Mouse (Mus musculus): ENCODE measurements around the gene Nupr1l. TPM values are rescaled to one million over a fixed set of nuclear protein-coding genes. Genes with fewer than 3 reads are reported as not detected.

Gene Nupr1l
- polyA plus RNA-seq (2012; rRNA removed): 6.4 and 10.4 TPM in 2 replicates

GRCm38 (mm10) chr5:129908242-129908965 lies at the start of gene Nupr1l:
Gene Nupr1l (plus strand): TSS chr5:129908540.
- Histone ChIP-seq H3K4me1 (ENCODE audit: control insufficient read depth, insufficient read depth, low read length) (no peaks in the 10 kb centered on the region; the same call in 1 of the 2 replicates), H3K4me3 (replicated peaks; ENCODE audit: extremely low read depth, low read depth, low read length) (peak within 1 kb of the TSS; percentile 70)
- peak; percentile 89 for DNase-seq
- TF ChIP-seq CTCF (IDR thresholded peaks at IDR 0.05; ENCODE audit: insufficient read depth, low read length) (no peak), POLR2A (IDR thresholded peaks at IDR 0.05; ENCODE audit: borderline replicate concordance, extremely low read depth, low read depth, low read length) (peak; percentile 68; the same call in 1 of the 2 replicates)
- under 1% methylated on average over 63 of the region's 63 CpGs for WGBS

- WGBS: 96% methylated on average over 6 of the region's 6 CpGs
- no peak for DNase-seq
- Histone ChIP-seq H3K4me3 (replicated peaks; ENCODE audit: extremely low read depth, low read depth, low read length) (no peak overlapping the region), H3K4me1 (ENCODE audit: control insufficient read depth, insufficient read depth, low read length) (peaks cover 3% of the 10 kb centered on the region; the same call in 1 of the 2 replicates)
- TF ChIP-seq CTCF (IDR thresholded peaks at IDR 0.05; ENCODE audit: insufficient read depth, low read length): no peak
- TF ChIP-seq POLR2A (IDR thresholded peaks at IDR 0.05; ENCODE audit: borderline replicate concordance, extremely low read depth, low read depth, low read length): no peak
These were observed 46.0 kb upstream of the Nupr1l start for GRCm38 (mm10) chr5:129862325-129862724.

DNA sequence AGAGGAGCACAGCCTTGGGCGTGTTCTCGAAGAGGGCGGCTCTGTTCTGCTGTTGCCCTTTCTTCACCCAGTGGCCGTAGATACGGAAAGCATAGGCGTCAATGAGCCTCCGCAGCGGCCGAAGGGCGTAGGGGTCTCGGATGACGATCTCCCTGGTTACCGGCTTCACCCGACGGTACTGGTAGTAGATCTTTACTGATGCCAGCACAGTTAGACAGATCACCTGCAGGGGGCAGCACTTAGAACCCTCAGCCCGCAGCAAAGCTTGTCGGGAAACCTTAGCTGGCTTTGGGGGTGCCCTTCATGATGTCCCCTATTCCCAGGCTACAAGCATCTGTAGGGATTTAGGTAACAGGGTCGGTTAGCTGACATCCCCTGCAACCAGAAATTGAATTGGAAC lies 43.9 kb upstream of the Nupr1l start:
- TF ChIP-seq CTCF (IDR thresholded peaks at IDR 0.05; ENCODE audit: insufficient read depth, low read length) (peak; percentile 32), POLR2A (IDR thresholded peaks at IDR 0.05; ENCODE audit: borderline replicate concordance, extremely low read depth, low read depth, low read length) (no peak)
- Histone ChIP-seq H3K4me3 (replicated peaks; ENCODE audit: extremely low read depth, low read depth, low read length) (no peak overlapping the region), H3K4me1 (ENCODE audit: control insufficient read depth, insufficient read depth, low read length) (peaks cover 3% of the 10 kb centered on the region; the same call in 1 of the 2 replicates)
- peak; percentile 36 for DNase-seq
- WGBS: 9% methylated on average over 18 of the region's 18 CpGs

GRCm38 (mm10) chr5:129865841-129866240 lies 42.5 kb upstream of the Nupr1l start:
- peaks cover 3% of the 10 kb centered on the region; the same call in 1 of the 2 replicates for H3K4me1 ChIP-seq (ENCODE audit: control insufficient read depth, insufficient read depth, low read length)
- no peak for DNase-seq
- no peak overlapping the region for H3K4me3 ChIP-seq (replicated peaks; ENCODE audit: extremely low read depth, low read depth, low read length)
- no peak for TF ChIP-seq CTCF (IDR thresholded peaks at IDR 0.05; ENCODE audit: insufficient read depth, low read length)
- no peak for TF ChIP-seq POLR2A (IDR thresholded peaks at IDR 0.05; ENCODE audit: borderline replicate concordance, extremely low read depth, low read depth, low read length)
- 80% methylated on average over 12 of the region's 12 CpGs for WGBS

GRCm38 (mm10) chr5:129869238-129869995 lies 38.9 kb upstream of the Nupr1l start:
- 82% methylated on average over 19 of the region's 19 CpGs for WGBS
- Histone ChIP-seq H3K4me1 (ENCODE audit: control insufficient read depth, insufficient read depth, low read length) (peaks cover under 1% of the 10 kb centered on the region; the same call in 1 of the 2 replicates), H3K4me3 (replicated peaks; ENCODE audit: extremely low read depth, low read depth, low read length) (no peak overlapping the region)
- TF ChIP-seq POLR2A (IDR thresholded peaks at IDR 0.05; ENCODE audit: borderline replicate concordance, extremely low read depth, low read depth, low read length): no peak
- no peak for TF ChIP-seq CTCF (IDR thresholded peaks at IDR 0.05; ENCODE audit: insufficient read depth, low read length)
- no peak for DNase-seq

DNA sequence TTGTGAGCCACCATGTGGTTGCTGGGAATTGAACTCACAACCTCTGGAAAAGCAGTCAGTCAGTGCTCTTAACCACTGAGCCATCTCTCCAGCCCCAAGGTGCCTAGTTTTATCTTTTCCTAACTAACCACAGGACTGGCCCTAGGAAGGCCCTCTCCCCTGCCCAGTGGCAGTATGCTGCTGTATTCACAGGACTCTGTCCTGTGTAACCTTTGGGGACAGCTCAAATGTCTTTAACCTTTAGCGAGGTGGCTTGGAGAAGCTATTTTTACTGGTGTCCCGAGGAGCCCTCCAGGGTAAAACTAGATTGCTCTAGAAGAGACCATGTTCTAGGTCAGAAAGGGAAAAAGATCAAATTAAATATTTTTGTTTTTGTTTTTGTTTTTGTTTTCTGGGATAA lies 37.1 kb upstream of the Nupr1l start:
- no peak for DNase-seq
- TF ChIP-seq CTCF (IDR thresholded peaks at IDR 0.05; ENCODE audit: insufficient read depth, low read length) (no peak), POLR2A (IDR thresholded peaks at IDR 0.05; ENCODE audit: borderline replicate concordance, extremely low read depth, low read depth, low read length) (no peak)
- 85% methylated on average over 2 of the region's 2 CpGs for WGBS
- Histone ChIP-seq H3K4me3 (replicated peaks; ENCODE audit: extremely low read depth, low read depth, low read length) (no peak overlapping the region), H3K4me1 (ENCODE audit: control insufficient read depth, insufficient read depth, low read length) (no peaks in the 10 kb centered on the region)

DNA sequence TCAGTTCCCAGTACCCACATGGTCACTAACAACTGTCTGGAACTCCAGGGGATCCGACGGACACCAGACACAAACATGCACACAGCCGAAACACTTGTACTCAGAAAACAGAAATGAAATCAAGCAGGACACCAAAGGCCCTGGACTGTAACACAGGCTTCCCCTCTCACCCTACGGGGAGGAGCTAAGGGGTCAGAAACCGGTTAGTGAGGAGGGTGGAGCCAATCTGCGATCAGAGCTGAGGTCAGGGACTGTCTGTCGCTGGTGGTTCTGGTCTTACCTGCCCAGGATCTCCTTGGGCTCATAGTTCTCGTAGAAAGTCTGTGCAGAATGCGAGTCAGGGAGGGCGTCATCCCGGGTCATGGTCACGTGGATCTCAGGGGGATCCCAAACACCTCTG lies 34.4 kb upstream of the Nupr1l start:
- H3K4me1 ChIP-seq (ENCODE audit: control insufficient read depth, insufficient read depth, low read length): no peaks in the 10 kb centered on the region
- DNase-seq: no peak
- WGBS: 74% methylated on average over 12 of the region's 12 CpGs
- no peak overlapping the region for H3K4me3 ChIP-seq (replicated peaks; ENCODE audit: extremely low read depth, low read depth, low read length)
- TF ChIP-seq CTCF (IDR thresholded peaks at IDR 0.05; ENCODE audit: insufficient read depth, low read length) (no peak), POLR2A (IDR thresholded peaks at IDR 0.05; ENCODE audit: borderline replicate concordance, extremely low read depth, low read depth, low read length) (no peak)

GRCm38 (mm10) chr5:129875098-129875497 lies 33.2 kb upstream of the Nupr1l start:
- TF ChIP-seq CTCF (IDR thresholded peaks at IDR 0.05; ENCODE audit: insufficient read depth, low read length) (no peak), POLR2A (IDR thresholded peaks at IDR 0.05; ENCODE audit: borderline replicate concordance, extremely low read depth, low read depth, low read length) (no peak)
- no peaks in the 10 kb centered on the region for H3K4me1 ChIP-seq (ENCODE audit: control insufficient read depth, insufficient read depth, low read length)
- DNase-seq: no peak
- WGBS: 73% methylated on average over 11 of the region's 11 CpGs
- H3K4me3 ChIP-seq (replicated peaks; ENCODE audit: extremely low read depth, low read depth, low read length): no peak overlapping the region

DNA sequence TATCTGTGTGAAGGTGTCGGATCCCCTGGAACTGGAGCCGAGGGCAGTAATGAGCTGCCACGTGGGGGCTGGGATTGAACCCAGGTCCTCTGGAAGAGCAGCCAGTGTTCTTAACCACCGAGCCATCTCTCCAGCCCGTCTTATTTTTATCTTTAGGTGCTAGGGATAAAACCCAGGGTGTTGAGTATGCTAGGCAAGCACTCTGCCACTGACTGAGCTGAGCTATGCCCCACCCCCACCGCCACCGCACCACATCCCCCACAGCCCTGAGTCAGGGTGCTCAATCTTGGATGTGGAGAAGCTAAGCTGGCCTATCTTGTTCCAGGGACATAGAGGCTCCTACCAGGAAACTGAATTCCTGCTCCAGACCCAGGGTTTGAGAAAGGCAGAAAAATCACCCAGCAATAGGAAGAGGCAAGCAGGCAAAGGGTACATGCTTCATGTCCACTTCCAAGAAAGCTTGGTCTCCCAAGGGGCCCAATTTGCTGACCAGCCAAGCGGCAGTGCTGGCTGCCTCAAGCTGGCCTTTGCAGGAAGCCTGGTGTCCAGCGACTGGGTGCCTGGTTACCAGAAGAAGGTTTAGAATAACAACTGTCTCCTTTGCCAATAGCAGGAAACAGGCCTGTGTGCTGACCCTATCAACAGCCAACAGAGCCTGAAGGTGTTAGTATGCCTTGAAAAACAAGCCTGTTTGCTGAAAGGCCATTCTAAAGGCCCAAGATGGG lies 30.4 kb upstream of the Nupr1l start:
- no peak overlapping the region for H3K4me3 ChIP-seq (replicated peaks; ENCODE audit: extremely low read depth, low read depth, low read length)
- H3K4me1 ChIP-seq (ENCODE audit: control insufficient read depth, insufficient read depth, low read length): no peaks in the 10 kb centered on the region
- DNase-seq: no peak
- WGBS: 66% methylated on average over 9 of the region's 9 CpGs
- TF ChIP-seq CTCF (IDR thresholded peaks at IDR 0.05; ENCODE audit: insufficient read depth, low read length) (no peak), POLR2A (IDR thresholded peaks at IDR 0.05; ENCODE audit: borderline replicate concordance, extremely low read depth, low read depth, low read length) (no peak)
